Mouse (Mus musculus) right cerebral cortex, adult 18-20 months (tissue): ENCODE results near the gene Timm22.

Experiments used
- DNase-seq: peaks from one replicate; pipeline ENCODE4 v3.0.0; 2022; ENCODE audit warnings: mixed read lengths

Timm22 gene

GRCm38 (mm10) chr11:76436864-76437437 lies 30.2 kb downstream of the Timm22 start:
- peak; percentile 64 for DNase-seq

DNA sequence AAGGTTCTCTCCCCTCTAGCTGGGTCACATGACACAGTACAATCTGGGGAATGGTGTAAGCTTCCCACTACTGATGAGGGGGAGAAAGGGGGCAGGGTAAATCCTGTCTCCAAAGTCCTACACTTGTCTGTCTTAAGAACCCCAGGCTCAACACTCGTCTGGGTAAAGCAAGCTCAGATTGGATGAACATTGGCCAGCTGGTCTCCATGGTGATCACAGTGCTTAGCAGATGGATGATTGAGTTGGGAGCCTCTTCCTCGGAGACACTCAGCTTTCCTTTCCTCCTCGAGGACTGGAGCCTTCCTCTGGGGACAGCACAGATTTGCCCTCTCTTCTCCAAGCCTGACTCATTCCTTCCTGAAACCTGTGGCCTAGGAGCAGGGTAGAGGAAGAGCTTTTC lies 32.9 kb downstream of the Timm22 start:
- peak; percentile 64 for DNase-seq

GRCm38 (mm10) chr11:76445459-76445858 lies 38.7 kb downstream of the Timm22 start:
- no peak for DNase-seq

DNA sequence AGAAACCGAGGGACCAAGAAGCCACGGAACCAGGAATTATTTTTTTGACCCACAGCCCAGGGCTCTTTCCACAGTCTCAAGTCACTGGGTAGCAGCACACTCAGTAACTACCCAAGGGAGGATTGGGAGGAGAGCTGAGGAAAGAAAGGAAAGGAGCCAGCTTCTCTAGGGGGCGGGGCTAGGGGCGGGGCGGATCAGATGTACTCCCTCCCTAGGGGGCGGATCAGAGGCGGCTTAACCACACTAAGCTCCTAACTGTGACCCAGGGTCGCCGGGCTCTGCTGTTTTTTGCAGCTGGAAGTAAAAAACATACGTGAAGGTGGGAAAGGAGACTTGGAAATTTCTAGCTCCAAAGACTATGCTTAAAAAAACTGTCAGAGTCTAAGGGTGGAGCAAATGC lies 39.5 kb downstream of the Timm22 start:
- DNase-seq, result no peak

GRCm38 (mm10) chr11:76449520-76450201 lies 42.9 kb downstream of the Timm22 start:
- peak; percentile 83 for DNase-seq

DNA sequence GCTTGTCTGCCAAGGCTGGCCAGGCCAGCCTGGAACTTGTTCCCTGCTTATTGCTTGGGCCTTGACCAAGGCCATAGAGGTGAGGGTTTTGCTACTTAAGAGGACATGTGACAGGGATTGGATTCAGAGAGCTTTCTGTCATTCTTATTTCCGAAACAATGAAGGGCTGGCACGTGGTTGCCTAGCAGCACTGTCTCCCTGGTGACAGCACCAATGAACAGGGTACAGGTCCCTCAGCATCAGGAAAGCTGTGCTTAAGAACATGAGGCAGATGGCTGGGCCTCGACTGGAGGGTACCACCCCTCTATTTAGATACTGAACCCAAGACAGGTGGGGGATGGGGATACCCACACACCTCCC lies 43.4 kb downstream of the Timm22 start:
- peak; percentile 54 for DNase-seq

DNA sequence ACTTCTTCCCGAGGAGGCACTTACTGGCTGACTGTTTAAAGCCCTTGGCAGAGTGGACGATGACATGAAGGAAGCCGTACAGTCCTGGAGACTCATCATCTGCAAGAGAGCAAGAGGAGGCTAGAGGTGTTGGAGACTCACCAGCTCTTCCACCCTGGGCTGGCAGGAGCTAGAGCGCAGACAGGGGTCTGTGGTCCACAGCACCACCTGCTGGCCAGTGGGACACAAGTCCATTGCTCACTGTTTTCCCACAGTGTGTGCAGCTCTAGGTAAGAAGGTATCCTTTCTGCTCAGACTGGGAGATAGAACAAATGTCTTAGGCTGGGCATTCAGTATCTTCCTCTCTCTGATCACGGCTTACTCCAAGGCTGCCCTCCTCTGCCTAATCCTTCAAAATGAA lies 47.7 kb downstream of the Timm22 start:
- peak; percentile 72 for DNase-seq

DNA sequence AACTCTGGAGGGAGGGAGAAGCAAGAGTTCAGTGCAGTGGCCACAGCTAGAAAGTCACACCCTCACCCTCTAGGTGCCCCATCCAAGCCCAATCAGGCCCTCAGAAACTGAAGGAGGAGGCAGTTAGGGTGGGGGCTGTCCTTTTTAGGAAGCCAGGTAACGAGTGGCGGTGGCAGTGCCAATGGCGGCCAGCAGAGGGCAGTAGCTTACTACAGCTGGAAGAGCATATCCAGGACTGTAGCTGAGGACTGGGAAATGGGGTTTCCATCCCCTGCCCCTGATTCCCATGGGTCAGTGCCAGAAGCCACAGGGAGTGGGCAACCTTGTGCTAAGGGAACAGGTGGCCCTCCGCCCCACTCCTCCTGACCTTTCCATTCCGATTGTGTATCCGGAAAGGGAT lies 49.5 kb downstream of the Timm22 start:
- peak; percentile 82 for DNase-seq

DNA sequence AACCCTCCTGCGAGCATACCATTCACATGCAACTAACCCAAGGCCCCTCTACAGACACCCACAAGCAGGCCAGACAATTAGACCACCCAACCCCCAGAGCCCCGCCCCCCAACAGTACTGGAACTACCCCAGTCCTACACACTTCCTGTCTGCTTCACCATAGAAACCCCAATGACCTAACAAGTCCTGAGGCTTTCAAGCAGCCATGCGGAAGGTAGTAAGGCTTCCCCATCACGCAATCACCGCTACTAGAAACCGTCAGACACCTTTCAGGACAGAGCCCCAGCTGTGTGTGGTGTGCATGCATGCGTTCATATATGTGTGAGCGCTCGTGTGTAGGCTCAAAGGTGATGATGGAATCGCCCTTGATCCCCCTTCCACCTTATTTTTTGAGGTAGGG lies 50.1 kb downstream of the Timm22 start:
- no peak for DNase-seq

DNA sequence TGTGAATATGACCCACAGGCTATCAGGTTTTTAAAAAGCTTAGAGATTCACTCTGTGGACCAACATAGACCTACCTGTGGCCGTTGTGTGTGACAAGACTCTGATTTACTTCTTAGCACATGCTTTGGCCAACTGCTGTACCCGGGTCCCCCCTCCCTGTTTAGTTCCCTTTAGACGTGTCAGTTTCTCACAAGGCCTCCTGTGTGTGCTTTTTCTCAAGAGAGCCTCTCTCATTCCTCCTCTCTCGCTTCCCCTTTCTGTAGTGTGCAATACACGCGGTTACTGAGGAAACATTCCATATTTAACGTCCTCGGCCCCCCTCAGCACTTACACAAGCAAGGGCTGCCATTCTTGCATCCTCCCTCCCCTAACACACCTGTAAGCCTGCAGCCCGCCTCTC lies 52.0 kb downstream of the Timm22 start:
- DNase-seq, result no peak

GRCm38 (mm10) chr11:76459489-76459888 lies 52.7 kb downstream of the Timm22 start:
- DNase-seq, result no peak

GRCm38 (mm10) chr11:76461201-76461600 lies 54.4 kb downstream of the Timm22 start:
- DNase-seq, result no peak

DNA sequence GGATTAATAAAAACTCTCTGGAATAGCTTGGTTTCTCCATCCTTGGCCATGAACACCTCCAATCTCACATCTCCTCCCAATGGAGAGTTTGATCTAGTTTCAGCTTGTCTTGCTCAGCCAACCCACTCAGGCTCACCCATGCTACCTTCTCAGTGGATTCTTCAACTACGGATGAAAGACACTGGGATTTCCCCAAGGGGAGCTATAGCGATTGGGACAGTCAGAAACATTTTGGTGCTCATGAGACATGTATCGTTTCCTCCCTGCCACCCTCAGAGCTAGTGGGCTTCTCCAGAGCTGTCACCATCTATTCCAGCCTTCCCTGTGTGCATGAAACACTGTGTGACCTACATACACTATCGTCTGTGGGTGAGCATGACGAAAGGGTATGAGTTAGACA lies 54.9 kb downstream of the Timm22 start:
- DNase-seq, result no peak

DNA sequence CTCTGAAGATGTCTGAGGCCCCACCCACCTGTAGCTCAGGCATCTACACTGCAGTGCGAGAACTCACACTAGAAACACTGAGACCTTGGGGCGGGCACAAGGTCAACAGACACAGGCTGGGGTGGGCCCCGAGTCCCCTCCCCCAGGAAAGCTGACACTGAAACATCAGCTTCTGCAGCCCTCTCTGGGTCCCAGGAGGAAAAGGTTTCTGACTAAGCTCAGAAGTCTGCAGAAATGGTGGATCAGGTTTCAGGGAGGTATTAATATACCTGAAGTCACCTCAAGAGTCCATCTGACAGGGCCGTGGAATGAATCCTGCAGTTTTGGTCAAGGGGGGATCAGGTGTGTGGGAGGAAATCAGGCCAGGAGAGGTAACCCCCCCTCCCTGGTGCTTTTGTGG lies 59.1 kb downstream of the Timm22 start:
- no peak for DNase-seq
